Mouse (Mus musculus) adrenal gland, postnatal 0 days (tissue): ENCODE data around the gene Svs5. TPM values are rescaled to one million over a fixed set of nuclear protein-coding genes. Genes with fewer than 3 reads are reported as not detected.

Experiments
- microRNA-seq: library from miRNA; unstranded; fragments of <30 nt; microRNA quantifications from one replicate; pipeline ENCODE4, GENCODE M21; 2016; ENCODE audit warnings: borderline replicate concordance; ENCODE audit not compliant: insufficient number of aligned reads
- polyA plus RNA-seq: library from polyadenylated mRNA; unstranded; fragments of >200 nt; fragmentation: Nextera tagmentation; extraction: Ambion mirVana; gene quantifications from 2 replicates; pipeline ENCODE4 v1.2.1, GENCODE M21; 2015

Gene Svs5
- polyA plus RNA-seq: 0.23 TPM in 1 of 2 replicates, not detected in the other

DNA sequence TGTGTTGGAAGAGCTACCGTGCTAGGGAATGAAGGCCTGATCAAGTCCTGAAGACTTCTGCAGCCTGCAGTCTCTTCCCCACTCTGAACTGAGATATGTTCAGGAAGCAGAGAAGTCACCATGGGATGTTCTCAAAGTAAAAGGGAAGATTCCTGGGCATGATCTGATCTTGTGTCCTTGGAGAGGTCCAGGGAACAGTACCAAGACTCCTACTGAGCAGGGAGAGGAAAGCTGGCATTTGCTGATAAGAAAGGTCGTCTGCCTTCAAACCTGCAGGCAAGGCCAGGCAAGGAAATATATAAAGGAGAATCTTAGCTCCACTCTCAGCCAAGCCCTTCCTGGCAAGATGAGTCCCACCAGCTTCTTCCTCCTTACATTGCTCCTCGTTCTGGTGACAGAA, at the start of gene Svs5:
Svs5 (plus strand) TSS at position 301 of the 400 bp plus-strand sequence.

DNA sequence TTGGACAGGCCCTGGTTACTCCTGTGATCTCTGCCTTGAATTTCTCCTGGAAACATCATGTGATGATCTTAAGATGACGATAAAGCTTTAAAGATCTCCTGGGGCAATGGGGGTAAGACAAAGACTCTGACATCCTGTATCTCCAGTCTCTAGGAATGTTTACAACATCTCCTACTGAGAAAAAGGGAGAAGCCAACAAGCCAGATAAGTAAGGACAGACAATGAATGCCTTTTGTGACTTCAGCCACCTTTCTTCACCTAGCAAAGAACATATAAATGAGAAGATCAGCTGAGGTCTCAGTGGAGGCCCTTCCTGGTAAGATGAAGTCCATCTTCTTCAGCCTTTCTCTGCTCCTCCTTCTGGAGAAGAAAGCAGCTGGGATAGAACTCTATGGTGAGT, 43.6 kb upstream of the Svs5 start, which contains the start of gene Svs3a:
Svs3a (plus strand) TSS at position 301 of the 400 bp plus-strand sequence.

DNA sequence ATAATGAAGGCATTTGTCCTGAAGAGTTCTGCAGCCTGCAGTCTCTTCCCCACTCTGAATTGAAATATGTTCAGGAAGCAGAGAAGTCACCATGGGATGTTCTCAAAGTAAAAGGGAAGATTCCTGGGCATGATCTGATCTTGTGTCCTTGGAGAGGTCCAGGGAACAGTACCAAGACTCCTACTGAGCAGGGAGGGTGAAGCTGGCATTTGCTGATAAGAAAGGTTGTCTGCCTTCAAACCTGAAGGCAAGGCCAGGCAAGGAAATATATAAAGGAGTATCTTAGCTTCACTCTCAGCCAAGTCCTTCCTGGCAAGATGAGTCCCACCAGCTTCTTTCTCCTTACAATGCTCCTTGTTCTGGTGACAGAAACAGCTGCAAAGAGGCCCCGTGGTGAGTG, 16.1 kb upstream of the Svs5 start, which contains the start of gene Svs6:
Svs6 (plus strand) TSS at position 301 of the 400 bp plus-strand sequence.

Small RNAs within 50 kb of the gene (microRNA-seq; reads per million reads assigned to microRNA genes)
- not detected for gene Mir7678

Other genes starting within 250 kb of the Svs5 start
- 0.23 TPM in 1 of 2 replicates, not detected in the other for gene Kcns1, start 161.6 kb upstream of the Svs5 start, polyA plus RNA-seq
- 0.09 TPM in 1 of 2 replicates, not detected in the other for gene Wfdc5, start 150.0 kb upstream of the Svs5 start, polyA plus RNA-seq
- gene Wfdc12, start 142.1 kb upstream of the Svs5 start, polyA plus RNA-seq: 0.33 and 1.1 TPM in 2 replicates
- gene Wfdc15a, start 132.6 kb upstream of the Svs5 start, polyA plus RNA-seq: 0.41 TPM in 1 of 2 replicates, not detected in the other
- 2.6 and 3.9 TPM in 2 replicates for gene Wfdc15b, start 111.1 kb upstream of the Svs5 start, polyA plus RNA-seq
- not detected in 2 replicates for gene Svs2, start 94.3 kb upstream of the Svs5 start, polyA plus RNA-seq
- gene Svs3b, start 76.1 kb upstream of the Svs5 start, polyA plus RNA-seq: not detected in 2 replicates
- not detected in 2 replicates for gene Svs4, start 54.3 kb upstream of the Svs5 start, polyA plus RNA-seq
- not detected in 2 replicates for gene Svs3a, start 43.5 kb upstream of the Svs5 start, polyA plus RNA-seq
- gene Svs6, start 16.0 kb upstream of the Svs5 start, polyA plus RNA-seq: not detected in 2 replicates
- gene Slpi, start 56.4 kb downstream of the Svs5 start, polyA plus RNA-seq: 86.2 and 166 TPM in 2 replicates
- gene Rbpjl, start 70.4 kb downstream of the Svs5 start, polyA plus RNA-seq: 0.21 and 0.22 TPM in 2 replicates
- gene Matn4, start 72.4 kb downstream of the Svs5 start, polyA plus RNA-seq: 3.6 and 5.5 TPM in 2 replicates
- gene Sdc4, start 111.1 kb downstream of the Svs5 start, polyA plus RNA-seq: 50.7 and 62.6 TPM in 2 replicates
- gene Sys1, start 124.2 kb downstream of the Svs5 start, polyA plus RNA-seq: 49.8 and 57.1 TPM in 2 replicates
- gene Gm20458, start 128.2 kb downstream of the Svs5 start, polyA plus RNA-seq: 16.1 and 24.0 TPM in 2 replicates
- not detected in 2 replicates for gene Trp53tg5, start 141.0 kb downstream of the Svs5 start, polyA plus RNA-seq
- gene Dbndd2, start 153.4 kb downstream of the Svs5 start, polyA plus RNA-seq: 7.4 and 25.1 TPM in 2 replicates
- gene Pigt, start 164.8 kb downstream of the Svs5 start, polyA plus RNA-seq: 60.4 and 73.4 TPM in 2 replicates
- gene Wfdc2, start 229.7 kb downstream of the Svs5 start, polyA plus RNA-seq: 3.7 and 24.5 TPM in 2 replicates
- gene Spint3, start 240.7 kb downstream of the Svs5 start, polyA plus RNA-seq: not detected in 2 replicates